Mouse (Mus musculus): Measurements from ENCODE around the gene Blnk. TPM values are rescaled to one million over a fixed set of nuclear protein-coding genes. Genes with fewer than 3 reads are reported as not detected.

The Blnk gene
- polyA plus RNA-seq, 1 experiment from 2014 or later, result 2.6 TPM

GRCm38 (mm10) chr19:40989961-40990600, 4.3 kb downstream of the Blnk start:
- no peaks in the 10 kb centered on the region for H3K4me1 ChIP-seq (ENCODE audit: control insufficient read depth, insufficient read depth, low read length)
- no peak overlapping the region for H3K27ac ChIP-seq (ENCODE audit: low read length)
- no peak overlapping the region for H3K4me2 ChIP-seq (replicated peaks; ENCODE audit: low read depth, low read length)

GRCm38 (mm10) chr19:40988856-40989255, 5.5 kb downstream of the Blnk start:
- H3K9me3 ChIP-seq (ENCODE audit: control insufficient read depth, low read depth, low read length), result no peaks in the 10 kb centered on the region
- ATAC-seq (ENCODE audit: insufficient number of reproducible peaks, insufficient read depth, low FRiP score, low read depth), result no peak
- H3K4me1 ChIP-seq (ENCODE audit: control insufficient read depth, insufficient read depth, low read length), result no peaks in the 10 kb centered on the region
- H3K36me3 ChIP-seq (ENCODE audit: control insufficient read depth, insufficient read depth, low read length), result no peaks in the 10 kb centered on the region
- 74% methylated on average over 5 of the region's 5 CpGs for WGBS
- H3K27ac ChIP-seq (ENCODE audit: low read length), result no peak overlapping the region
- H3K27me3 ChIP-seq (ENCODE audit: control insufficient read depth, insufficient read depth, low read length), result no peaks in the 10 kb centered on the region
- no peak overlapping the region for H3K4me3 ChIP-seq (ENCODE audit: low read depth, low read length)
- no peak overlapping the region for H3K9ac ChIP-seq (replicated peaks; ENCODE audit: low read depth, low read length)
- H3K4me2 ChIP-seq (replicated peaks; ENCODE audit: low read depth, low read length), result no peak overlapping the region

More at GRCm38 (mm10) chr19:40989961-40990600, 4.3 kb downstream of the Blnk start:
- no peak for ATAC-seq (ENCODE audit: insufficient number of reproducible peaks, insufficient read depth, low FRiP score, low read depth)
- no peaks in the 10 kb centered on the region for H3K27me3 ChIP-seq (ENCODE audit: control insufficient read depth, insufficient read depth, low read length)
- no peak overlapping the region for H3K9ac ChIP-seq (replicated peaks; ENCODE audit: low read depth, low read length)
- H3K36me3 ChIP-seq (ENCODE audit: control insufficient read depth, insufficient read depth, low read length), result no peaks in the 10 kb centered on the region
- no peak overlapping the region for H3K4me3 ChIP-seq (ENCODE audit: low read depth, low read length)
- H3K9me3 ChIP-seq (ENCODE audit: control insufficient read depth, low read depth, low read length), result no peaks in the 10 kb centered on the region
- WGBS, result 73% methylated on average over 9 of the region's 9 CpGs

DNA sequence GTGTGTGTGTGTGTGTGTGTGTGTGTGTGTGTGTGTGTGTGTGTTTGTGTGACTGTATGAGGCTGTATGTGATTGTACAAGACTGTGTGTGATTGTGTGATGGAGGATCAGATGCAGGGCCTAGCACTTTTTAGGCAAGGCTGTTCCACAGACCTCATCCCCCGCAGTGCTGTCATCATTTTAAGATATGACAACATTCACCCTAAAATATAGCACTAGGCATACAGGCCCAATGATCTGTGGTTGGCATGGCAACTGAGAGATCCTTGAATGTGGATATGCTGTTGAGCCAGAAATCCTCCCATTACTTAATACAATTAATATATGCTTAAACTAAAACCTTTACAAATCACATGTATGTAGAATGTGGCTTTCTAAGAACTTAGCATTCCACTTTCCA, 9.8 kb downstream of the Blnk start:
- ATAC-seq (ENCODE audit: insufficient number of reproducible peaks, insufficient read depth, low FRiP score, low read depth), result no peak
- Histone ChIP-seq H3K27me3 (ENCODE audit: control insufficient read depth, insufficient read depth, low read length) (no peaks in the 10 kb centered on the region), H3K9me3 (ENCODE audit: control insufficient read depth, low read depth, low read length) (no peaks in the 10 kb centered on the region), H3K4me1 (ENCODE audit: control insufficient read depth, insufficient read depth, low read length) (no peaks in the 10 kb centered on the region), H3K4me3 (ENCODE audit: low read depth, low read length) (no peak overlapping the region), H3K36me3 (ENCODE audit: control insufficient read depth, insufficient read depth, low read length) (no peaks in the 10 kb centered on the region), H3K4me2 (replicated peaks; ENCODE audit: low read depth, low read length) (no peak overlapping the region), H3K27ac (ENCODE audit: low read length) (no peak overlapping the region), H3K9ac (replicated peaks; ENCODE audit: low read depth, low read length) (no peak overlapping the region)
- 100% methylated on average over 1 of the region's 1 CpGs for WGBS

DNA sequence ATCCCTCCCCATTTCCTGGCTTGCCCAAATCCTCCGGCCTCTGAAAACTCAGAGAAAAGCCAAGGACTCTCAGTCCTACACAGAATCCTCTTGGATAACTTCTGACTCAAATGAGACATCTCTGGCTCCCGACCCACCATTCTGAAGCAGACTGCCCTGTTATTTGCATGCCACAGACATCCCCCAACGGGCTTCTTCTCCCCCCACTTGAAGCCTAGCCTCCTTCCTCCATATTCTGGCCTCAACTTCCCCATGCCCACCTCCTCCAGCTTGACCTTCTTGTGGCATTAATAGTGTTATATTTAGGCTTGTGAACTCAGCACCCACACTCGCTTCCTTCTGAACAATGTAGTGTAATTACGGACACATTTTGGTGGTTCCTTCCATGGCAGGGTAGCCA, 13.7 kb downstream of the Blnk start:
- Histone ChIP-seq H3K4me1 (ENCODE audit: control insufficient read depth, insufficient read depth, low read length) (no peaks in the 10 kb centered on the region), H3K27me3 (ENCODE audit: control insufficient read depth, insufficient read depth, low read length) (no peaks in the 10 kb centered on the region), H3K27ac (ENCODE audit: low read length) (no peak overlapping the region), H3K9me3 (ENCODE audit: control insufficient read depth, low read depth, low read length) (no peaks in the 10 kb centered on the region), H3K36me3 (ENCODE audit: control insufficient read depth, insufficient read depth, low read length) (no peaks in the 10 kb centered on the region), H3K9ac (replicated peaks; ENCODE audit: low read depth, low read length) (no peak overlapping the region), H3K4me3 (ENCODE audit: low read depth, low read length) (no peak overlapping the region), H3K4me2 (replicated peaks; ENCODE audit: low read depth, low read length) (no peak overlapping the region)
- WGBS, result 74% methylated on average over 5 of the region's 5 CpGs
- ATAC-seq (ENCODE audit: insufficient number of reproducible peaks, insufficient read depth, low FRiP score, low read depth), result no peak

GRCm38 (mm10) chr19:40978026-40978425, 16.3 kb downstream of the Blnk start:
- no peaks in the 10 kb centered on the region for H3K36me3 ChIP-seq (ENCODE audit: control insufficient read depth, insufficient read depth, low read length)
- no peak overlapping the region for H3K9ac ChIP-seq (replicated peaks; ENCODE audit: low read depth, low read length)
- no peak for ATAC-seq (ENCODE audit: insufficient number of reproducible peaks, insufficient read depth, low FRiP score, low read depth)
- H3K9me3 ChIP-seq (ENCODE audit: control insufficient read depth, low read depth, low read length), result no peaks in the 10 kb centered on the region
- no peaks in the 10 kb centered on the region for H3K4me1 ChIP-seq (ENCODE audit: control insufficient read depth, insufficient read depth, low read length)
- H3K4me3 ChIP-seq (ENCODE audit: low read depth, low read length), result no peak overlapping the region
- H3K4me2 ChIP-seq (replicated peaks; ENCODE audit: low read depth, low read length), result no peak overlapping the region
- WGBS, result 41% methylated on average over 5 of the region's 5 CpGs
- no peak overlapping the region for H3K27ac ChIP-seq (ENCODE audit: low read length)
- H3K27me3 ChIP-seq (ENCODE audit: control insufficient read depth, insufficient read depth, low read length), result no peaks in the 10 kb centered on the region

GRCm38 (mm10) chr19:40976946-40977917, 17.1 kb downstream of the Blnk start:
- no peaks in the 10 kb centered on the region for H3K9me3 ChIP-seq (ENCODE audit: control insufficient read depth, low read depth, low read length)
- H3K27ac ChIP-seq (ENCODE audit: low read length), result no peak overlapping the region
- H3K9ac ChIP-seq (replicated peaks; ENCODE audit: low read depth, low read length), result no peak overlapping the region
- H3K4me2 ChIP-seq (replicated peaks; ENCODE audit: low read depth, low read length), result no peak overlapping the region
- no peaks in the 10 kb centered on the region for H3K27me3 ChIP-seq (ENCODE audit: control insufficient read depth, insufficient read depth, low read length)
- no peaks in the 10 kb centered on the region for H3K36me3 ChIP-seq (ENCODE audit: control insufficient read depth, insufficient read depth, low read length)
- WGBS, result 81% methylated on average over 11 of the region's 11 CpGs
- no peaks in the 10 kb centered on the region for H3K4me1 ChIP-seq (ENCODE audit: control insufficient read depth, insufficient read depth, low read length)
- no peak overlapping the region for H3K4me3 ChIP-seq (ENCODE audit: low read depth, low read length)
- ATAC-seq (ENCODE audit: insufficient number of reproducible peaks, insufficient read depth, low FRiP score, low read depth), result no peak

DNA sequence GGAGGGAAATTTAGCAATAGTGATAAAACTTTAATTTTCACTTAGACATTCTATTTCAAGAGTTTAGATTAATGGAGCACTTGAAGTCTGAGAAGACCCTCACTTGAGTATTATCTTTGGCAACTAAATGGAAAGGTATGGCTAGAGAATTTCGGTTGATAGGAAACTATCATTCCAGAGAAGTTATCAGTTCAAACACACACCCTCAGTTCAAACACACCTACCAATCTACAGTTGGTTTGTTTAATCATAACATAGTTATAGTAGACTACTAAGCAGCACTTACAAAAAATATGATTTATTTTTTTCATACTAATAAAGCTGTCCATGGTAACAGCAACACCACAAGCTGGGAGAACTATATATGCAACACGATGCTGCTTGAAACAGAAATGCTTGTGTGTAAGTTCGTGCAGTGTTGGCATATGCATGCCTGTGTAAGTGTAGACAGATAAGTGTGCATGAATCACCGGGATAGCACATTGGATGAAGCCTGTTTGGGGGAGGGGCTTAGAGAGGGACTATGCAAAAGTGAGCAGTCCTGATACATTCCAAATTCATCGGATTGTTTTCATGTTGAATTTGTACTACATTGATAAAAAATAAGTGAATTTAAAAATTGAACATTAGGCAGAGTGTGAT, 22.9 kb downstream of the Blnk start:
- WGBS, result 78% methylated on average over 5 of the region's 5 CpGs
- H3K4me3 ChIP-seq (ENCODE audit: low read depth, low read length), result no peak overlapping the region
- no peak overlapping the region for H3K4me2 ChIP-seq (replicated peaks; ENCODE audit: low read depth, low read length)
- H3K27ac ChIP-seq (ENCODE audit: low read length), result no peak overlapping the region
- no peak overlapping the region for H3K9ac ChIP-seq (replicated peaks; ENCODE audit: low read depth, low read length)
- ATAC-seq (ENCODE audit: insufficient number of reproducible peaks, insufficient read depth, low FRiP score, low read depth), result no peak
- H3K36me3 ChIP-seq (ENCODE audit: control insufficient read depth, insufficient read depth, low read length), result no peaks in the 10 kb centered on the region
- H3K9me3 ChIP-seq (ENCODE audit: control insufficient read depth, low read depth, low read length), result no peaks in the 10 kb centered on the region
- no peaks in the 10 kb centered on the region for H3K4me1 ChIP-seq (ENCODE audit: control insufficient read depth, insufficient read depth, low read length)
- no peaks in the 10 kb centered on the region for H3K27me3 ChIP-seq (ENCODE audit: control insufficient read depth, insufficient read depth, low read length)

DNA sequence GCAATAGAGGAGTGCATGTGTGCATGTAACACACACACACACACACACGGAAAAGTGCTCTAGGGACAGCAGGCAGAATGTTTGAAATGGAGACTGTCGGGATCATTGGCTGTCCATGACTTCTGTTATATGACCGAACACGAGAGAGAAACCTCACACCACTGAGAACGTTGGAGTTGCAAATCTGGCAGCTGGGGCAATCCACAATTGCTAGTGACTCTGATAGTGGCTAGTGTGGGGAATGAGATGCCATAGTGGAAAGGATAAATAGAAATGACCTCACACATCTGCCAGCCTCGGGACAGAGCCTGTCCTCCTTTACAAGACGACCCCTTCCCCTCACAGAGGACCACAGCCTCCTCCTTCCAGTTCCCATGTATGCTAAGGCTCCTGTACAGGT, 23.6 kb downstream of the Blnk start:
- Histone ChIP-seq H3K4me3 (ENCODE audit: low read depth, low read length) (no peak overlapping the region), H3K9me3 (ENCODE audit: control insufficient read depth, low read depth, low read length) (no peaks in the 10 kb centered on the region), H3K36me3 (ENCODE audit: control insufficient read depth, insufficient read depth, low read length) (no peaks in the 10 kb centered on the region), H3K4me1 (ENCODE audit: control insufficient read depth, insufficient read depth, low read length) (no peaks in the 10 kb centered on the region), H3K4me2 (replicated peaks; ENCODE audit: low read depth, low read length) (no peak overlapping the region), H3K9ac (replicated peaks; ENCODE audit: low read depth, low read length) (no peak overlapping the region), H3K27me3 (ENCODE audit: control insufficient read depth, insufficient read depth, low read length) (no peaks in the 10 kb centered on the region), H3K27ac (ENCODE audit: low read length) (no peak overlapping the region)
- 75% methylated on average over 7 of the region's 7 CpGs for WGBS
- ATAC-seq (ENCODE audit: insufficient number of reproducible peaks, insufficient read depth, low FRiP score, low read depth), result no peak

Data from stomach, embryonic 14.5 days (tissue).